Mouse (Mus musculus) embryonic facial prominence, embryonic 14.5 days (tissue): ENCODE measurements around the gene Gm3250. TPM values are rescaled to one million over a fixed set of nuclear protein-coding genes. Genes with fewer than 3 reads are reported as not detected.
"Not testable (repeated sequence)": the region's sequence is repeated elsewhere in the genome, so short reads cannot be mapped to it uniquely, and the experiment has no call there.

Experiments used
- ATAC-seq: fragments of 200-750 bp; cut with Nextera tagmentation; 2 replicates; pipeline ENCODE4 v1.8.0; 2017; ENCODE audit warnings: low read depth, moderate number of reproducible peaks, moderate TSS enrichment
- DNase-seq: peaks from one replicate; pipeline ENCODE4 v3.0.0-alpha.2; 2015; ENCODE audit warnings: low spot score
- H3K27ac ChIP-seq: fragments of 300-500 bp; sonication (generic); replicated peaks from 2 replicates; pipeline ENCODE4 v1.5.1; 2014; ENCODE audit warnings: low read depth, mild to moderate bottlenecking, low read length, moderate library complexity
- H3K27me3 ChIP-seq: fragments of 300-500 bp; sonication (generic); replicated peaks from 2 replicates; pipeline ENCODE4 v1.6.1; 2014; ENCODE audit warnings: low read length; ENCODE audit not compliant: control insufficient read depth, insufficient read depth
- H3K36me3 ChIP-seq: fragments of 300-500 bp; sonication (generic); 2 replicates; pipeline ENCODE4 v1.6.1; 2014; ENCODE audit warnings: low read length, mixed read lengths; ENCODE audit not compliant: control insufficient read depth, insufficient read depth
- H3K4me1 ChIP-seq: fragments of 300-500 bp; sonication (generic); 2 replicates; pipeline ENCODE4 v1.6.1; 2014; ENCODE audit warnings: antibody characterized with exemption, low read length; ENCODE audit not compliant: control insufficient read depth, insufficient read depth
- H3K4me2 ChIP-seq: fragments of 300-500 bp; sonication (generic); 2 replicates; pipeline ENCODE4 v1.6.1; 2014; ENCODE audit warnings: low read depth, mild to moderate bottlenecking, low read length, moderate library complexity, mixed read lengths
- H3K4me3 ChIP-seq: fragments of 300-500 bp; sonication (generic); 2 replicates; pipeline ENCODE4 v1.5.1; 2014; ENCODE audit warnings: low read depth, mild to moderate bottlenecking, low read length
- H3K9ac ChIP-seq: fragments of 300-500 bp; sonication (generic); 2 replicates; pipeline ENCODE4 v1.6.1; 2014; ENCODE audit warnings: low read depth, mild to moderate bottlenecking, low read length, moderate library complexity, mixed read lengths
- H3K9me3 ChIP-seq: fragments of 300-500 bp; sonication (generic); 2 replicates; pipeline ENCODE4 v1.6.1; 2016; ENCODE audit warnings: low read length; ENCODE audit not compliant: control insufficient read depth
- WGBS: fragments of 180-500 bp; shearing (Covaris S2); extraction: QIAGEN DNeasy Blood & Tissue Kit; methylation state at CpG from one replicate; pipeline ENCODE4 v1.1.7; 2014; 5-methylcytosine and 5-hydroxymethylcytosine counted together
- polyA plus RNA-seq: library from polyadenylated mRNA; unstranded; fragments of >200 nt; fragmentation: Nextera tagmentation; extraction: Ambion mirVana; gene quantifications from 2 replicates; pipeline ENCODE4 v1.2.1, GENCODE M21; 2014

Gm3250 gene
- polyA plus RNA-seq, 1 experiment from 2014 or later: not detected

DNA sequence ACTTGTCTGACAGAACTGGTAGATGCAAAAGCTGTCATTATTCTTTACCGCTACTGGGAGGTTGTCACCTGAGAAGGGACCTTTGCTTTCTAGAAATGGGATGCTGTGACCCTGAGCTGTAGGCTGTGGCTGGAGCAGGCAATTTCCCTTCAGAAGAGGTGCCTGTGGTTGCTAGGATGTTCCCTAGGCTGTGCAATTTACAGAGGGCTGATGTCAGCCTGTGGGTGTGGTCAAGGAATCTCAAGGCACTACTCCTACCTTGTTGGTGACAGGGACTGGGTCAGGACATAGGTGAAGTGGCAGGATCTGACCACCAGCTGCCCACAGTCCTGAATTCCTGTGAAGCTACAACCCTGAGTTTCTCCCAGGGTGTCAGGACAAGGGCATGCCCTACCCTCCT lies 12.6 kb downstream of the Gm3250 start:
- Histone ChIP-seq H3K27ac (no peak overlapping the region), H3K4me3 (no peak overlapping the region), H3K4me2 (no peak overlapping the region), H3K9me3 (no peaks in the 10 kb centered on the region), H3K27me3 (no peaks in the 10 kb centered on the region), H3K4me1 (no peaks in the 10 kb centered on the region), H3K9ac (no peak overlapping the region), H3K36me3 (no peaks in the 10 kb centered on the region)
- no peak for DNase-seq
- WGBS: 61% methylated on average over 1 of the region's 1 CpGs
- ATAC-seq: no peak

DNA sequence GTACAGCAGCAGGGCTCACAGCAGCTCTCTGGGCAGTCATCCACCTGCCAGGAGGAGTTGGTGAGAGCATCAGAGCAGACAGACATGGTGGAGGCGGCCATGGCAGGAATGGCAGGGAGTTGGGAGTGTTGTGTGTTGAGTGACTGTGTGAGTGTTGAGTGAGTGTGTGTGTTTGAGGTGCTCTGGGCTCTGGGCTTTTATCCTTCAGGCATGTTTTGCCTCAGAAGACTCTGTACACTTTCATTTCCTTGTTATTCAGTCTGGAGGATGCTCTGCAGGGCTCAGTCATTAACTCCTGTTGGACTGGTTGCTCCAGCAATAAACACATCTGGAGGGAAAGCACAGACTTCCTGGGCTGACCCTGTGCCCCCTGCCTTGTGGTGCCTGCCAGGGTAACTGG lies 22.8 kb downstream of the Gm3250 start, which contains the start of gene Gm3233:
Gm3233 (minus strand) TSS at position 101 of the 400 bp plus-strand sequence.
- H3K27me3 ChIP-seq, H3K9ac ChIP-seq, ATAC-seq, H3K4me1 ChIP-seq, H3K4me3 ChIP-seq, H3K9me3 ChIP-seq, H3K36me3 ChIP-seq, DNase-seq, H3K4me2 ChIP-seq, H3K27ac ChIP-seq: not testable (repeated sequence)
- no CpG with 5 or more reads among the region's 1 CpGs for WGBS

DNA sequence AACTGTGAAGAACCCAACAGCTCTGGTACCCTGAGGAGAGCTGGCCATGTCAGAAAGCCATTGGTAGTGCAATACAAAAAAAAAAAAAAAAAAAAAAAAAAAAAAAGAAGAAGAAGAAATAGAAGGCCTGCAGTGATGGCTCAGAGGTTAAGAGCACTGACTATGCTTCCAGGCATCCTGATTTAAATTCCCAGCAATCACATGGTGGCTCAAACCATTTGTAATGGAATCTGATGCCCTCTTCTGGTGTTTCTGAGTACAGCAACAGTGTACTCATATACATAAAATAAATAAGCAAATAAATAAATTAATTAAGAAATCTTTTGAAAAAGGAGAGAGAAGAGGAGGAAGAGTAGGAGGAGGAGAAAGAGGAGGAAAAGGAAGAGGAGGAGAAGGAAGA lies 28.9 kb downstream of the Gm3250 start:
- no peak overlapping the region for H3K9ac ChIP-seq

DNA sequence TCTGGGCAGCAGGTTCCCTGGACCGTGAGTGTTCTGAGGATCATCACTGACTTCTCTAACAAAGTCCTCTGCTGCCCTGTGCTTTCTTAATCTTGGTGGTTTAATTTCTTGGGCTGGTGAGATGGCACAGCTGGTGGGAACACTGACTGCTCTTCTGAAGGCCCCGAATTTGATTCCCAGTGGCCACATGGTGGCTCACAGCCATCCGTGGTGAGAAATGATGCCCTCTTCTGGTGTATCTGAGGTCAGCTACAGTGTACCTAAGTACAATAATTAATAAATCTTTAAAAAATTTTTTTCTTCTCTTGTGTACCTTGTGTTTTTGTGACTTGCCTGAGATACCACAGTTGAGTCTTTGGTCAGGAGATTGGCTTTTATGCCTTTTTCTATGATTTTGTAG lies 30.0 kb downstream of the Gm3250 start:
- ATAC-seq, DNase-seq: not testable (repeated sequence)
- 63% methylated on average over 3 of the region's 3 CpGs for WGBS

More for the DNA sequence above, 28.9 kb downstream of the Gm3250 start:
- Histone ChIP-seq H3K4me3 (no peak overlapping the region), H3K4me2 (no peak overlapping the region), H3K27me3 (no peaks in the 10 kb centered on the region), H3K36me3 (no peaks in the 10 kb centered on the region), H3K27ac (no peak overlapping the region), H3K4me1 (no peaks in the 10 kb centered on the region), H3K9me3 (no peaks in the 10 kb centered on the region)
- DNase-seq: no peak
- no peak for ATAC-seq

DNA sequence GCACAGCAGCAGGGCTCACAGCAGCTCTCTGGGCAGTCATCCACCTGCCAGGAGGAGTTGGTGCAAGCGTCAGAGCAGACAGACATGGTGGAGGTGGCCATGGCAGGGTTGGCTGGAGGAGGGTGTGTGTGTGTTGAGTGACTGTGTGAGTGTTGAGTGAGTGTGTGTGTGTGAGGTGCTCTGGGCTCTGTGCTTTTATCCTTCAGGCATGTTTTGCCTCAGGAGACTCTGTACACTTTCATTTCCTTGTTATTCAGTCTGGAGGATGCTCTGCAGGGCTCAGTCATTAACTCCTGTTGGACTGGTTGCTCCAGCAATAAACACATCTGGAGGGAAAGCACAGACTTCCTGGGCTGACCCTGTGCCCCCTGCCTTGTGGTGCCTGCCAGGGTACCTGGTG lies 31.1 kb downstream of the Gm3250 start, which contains the start of gene Gm9736:
Gm9736 (minus strand) TSS at position 101 of the 400 bp plus-strand sequence.
- H3K4me2 ChIP-seq, H3K9ac ChIP-seq, H3K36me3 ChIP-seq, H3K4me1 ChIP-seq, DNase-seq, H3K27ac ChIP-seq, H3K9me3 ChIP-seq, H3K4me3 ChIP-seq, ATAC-seq, H3K27me3 ChIP-seq: not testable (repeated sequence)
- WGBS: 60% methylated on average over 1 of the region's 1 CpGs

More for the DNA sequence above, 30.0 kb downstream of the Gm3250 start:
- not testable (repeated sequence) for H3K4me1 ChIP-seq, H3K27ac ChIP-seq, H3K27me3 ChIP-seq, H3K9me3 ChIP-seq, H3K9ac ChIP-seq, H3K4me3 ChIP-seq, H3K36me3 ChIP-seq, H3K4me2 ChIP-seq

DNA sequence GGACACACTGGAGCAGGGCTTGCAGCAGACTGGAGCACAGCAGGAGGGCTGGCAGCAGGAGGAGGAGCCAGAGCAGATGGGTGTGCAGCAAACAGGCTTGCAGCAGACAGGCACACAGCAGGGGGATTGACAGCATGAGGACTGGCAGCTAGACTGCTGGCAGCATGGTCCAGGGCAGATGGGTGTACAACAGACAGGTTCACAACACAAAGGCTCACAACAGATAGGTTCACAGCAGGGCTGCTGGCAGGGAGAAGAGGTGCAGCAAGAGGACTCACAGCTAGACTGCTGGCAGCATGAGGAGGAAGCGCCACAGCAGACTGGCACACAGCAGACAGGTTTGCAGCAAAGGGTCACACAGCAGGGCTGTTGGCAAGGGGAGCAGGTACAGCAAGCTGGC lies 31.7 kb downstream of the Gm3250 start:
- H3K9me3 ChIP-seq, ATAC-seq, H3K27me3 ChIP-seq, H3K4me3 ChIP-seq, DNase-seq, H3K4me1 ChIP-seq, H3K9ac ChIP-seq, H3K36me3 ChIP-seq, H3K27ac ChIP-seq, H3K4me2 ChIP-seq: not testable (repeated sequence)
- 93% methylated on average over 1 of the region's 1 CpGs for WGBS

DNA sequence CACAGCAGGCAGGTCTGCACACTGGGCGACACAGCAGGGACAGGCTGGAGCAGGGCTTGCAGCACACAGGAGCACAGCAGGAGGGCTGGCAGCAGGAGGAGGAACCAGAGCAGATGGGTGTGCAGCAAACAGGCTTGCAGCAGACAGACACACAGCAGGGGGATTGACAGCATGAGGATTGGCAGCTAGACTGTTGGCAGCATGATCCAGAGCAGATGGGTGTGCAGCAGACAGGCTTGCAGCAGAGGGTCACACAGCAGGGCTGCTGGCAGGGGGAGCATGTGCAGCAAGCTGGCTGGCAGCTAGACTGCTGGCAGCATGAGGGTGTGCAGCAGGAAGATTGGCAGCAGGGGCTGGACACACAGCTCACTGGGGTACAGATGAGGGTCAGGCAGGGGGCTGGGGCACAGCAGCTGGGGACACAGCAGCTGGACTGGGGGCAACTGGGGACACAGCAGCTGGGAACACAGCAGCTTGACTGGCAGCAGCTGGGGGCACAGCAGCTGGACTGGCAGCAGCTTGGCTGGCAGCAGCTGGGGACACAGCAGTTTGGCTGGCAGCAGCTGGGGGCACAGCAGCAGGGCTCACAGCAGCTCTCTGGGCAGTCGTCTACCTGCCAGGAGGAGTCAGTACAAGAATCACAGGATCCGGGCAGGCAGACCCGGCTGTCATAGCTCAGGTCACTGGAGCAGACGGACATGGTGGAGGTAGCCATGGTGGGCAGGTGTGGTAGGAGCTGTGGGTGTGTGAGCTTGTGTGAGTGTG lies 40.2 kb downstream of the Gm3250 start, which contains the start of gene Gm18596:
Gm18596 (minus strand) TSS at position 715 of the 765 bp plus-strand sequence.
- not testable (repeated sequence) for H3K4me1 ChIP-seq, H3K9ac ChIP-seq, DNase-seq, H3K4me3 ChIP-seq, H3K27ac ChIP-seq, H3K36me3 ChIP-seq, H3K9me3 ChIP-seq, H3K27me3 ChIP-seq, H3K4me2 ChIP-seq, ATAC-seq
- WGBS: 57% methylated on average over 3 of the region's 5 CpGs

DNA sequence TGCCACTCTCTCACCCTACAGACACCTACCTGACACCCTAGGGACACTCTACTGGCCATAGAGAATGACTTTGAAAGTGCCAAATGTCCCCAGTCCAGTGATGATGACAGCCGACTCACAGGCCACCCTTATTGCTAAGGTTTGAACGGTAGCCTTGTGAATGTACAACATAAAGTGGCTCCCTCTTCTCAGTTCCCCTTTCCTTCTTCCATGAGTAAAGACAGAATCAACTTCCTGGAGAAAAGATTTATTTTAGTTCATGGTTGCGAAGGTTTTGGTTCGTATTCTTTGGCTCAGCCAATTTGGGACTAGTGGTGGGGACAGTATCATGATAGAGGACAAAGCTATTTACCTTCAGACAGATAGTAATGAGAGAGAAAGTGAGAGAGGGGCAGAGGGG lies 43.4 kb downstream of the Gm3250 start:
- Histone ChIP-seq H3K36me3 (no peaks in the 10 kb centered on the region), H3K4me3 (no peak overlapping the region), H3K4me2 (no peak overlapping the region), H3K27ac (no peak overlapping the region), H3K4me1 (no peaks in the 10 kb centered on the region), H3K9ac (no peak overlapping the region), H3K27me3 (no peaks in the 10 kb centered on the region), H3K9me3 (peaks cover 9% of the 10 kb centered on the region)
- 87% methylated on average over 4 of the region's 4 CpGs for WGBS
- DNase-seq: no peak
- no peak for ATAC-seq

DNA sequence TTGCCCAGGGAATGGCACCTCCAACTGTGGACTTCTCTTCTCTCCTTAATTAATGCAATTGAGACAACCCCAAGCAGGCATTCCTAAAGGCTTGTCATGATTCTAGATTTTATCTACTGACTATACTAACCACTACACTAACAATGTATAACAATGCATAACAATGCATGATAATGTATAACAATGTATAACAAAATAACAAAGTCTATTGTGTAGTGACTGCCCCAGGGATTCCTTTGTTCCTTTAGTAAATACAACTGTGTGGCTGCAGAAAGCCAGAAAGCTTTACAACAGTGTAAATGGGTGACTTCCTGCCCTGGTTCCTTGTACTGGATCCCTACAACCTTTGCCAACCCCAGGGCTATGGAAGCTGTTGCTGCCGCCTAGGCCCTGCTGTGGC lies 46.4 kb downstream of the Gm3250 start:
- H3K9me3 ChIP-seq: peaks cover 9% of the 10 kb centered on the region
- H3K27ac ChIP-seq: no peak overlapping the region
- WGBS: 91% methylated on average over 1 of the region's 1 CpGs
- H3K4me2 ChIP-seq: no peak overlapping the region
- no peaks in the 10 kb centered on the region for H3K27me3 ChIP-seq
- H3K4me3 ChIP-seq: no peak overlapping the region
- H3K36me3 ChIP-seq: no peaks in the 10 kb centered on the region
- H3K4me1 ChIP-seq: no peaks in the 10 kb centered on the region
- no peak overlapping the region for H3K9ac ChIP-seq
- DNase-seq: no peak
- no peak for ATAC-seq
